Mouse (Mus musculus) forebrain, embryonic 13.5 days (tissue): ENCODE measurements around the gene 2210407C18Rik. TPM values are rescaled to one million over a fixed set of nuclear protein-coding genes. Genes with fewer than 3 reads are reported as not detected.

Experiments
- ATAC-seq: fragments of 200-750 bp; cut with Nextera tagmentation; 2 replicates; pipeline ENCODE4 v1.8.0; 2017
- H3K27ac ChIP-seq: fragments of 300-500 bp; sonication (generic); 2 replicates; pipeline ENCODE4 v1.5.1; 2015; ENCODE audit warnings: inconsistent platforms, mild to moderate bottlenecking, moderate library complexity
- H3K27me3 ChIP-seq: fragments of 300-500 bp; sonication (generic); 2 replicates; pipeline ENCODE4 v1.6.1; 2015; ENCODE audit warnings: mild to moderate bottlenecking, inconsistent platforms
- H3K36me3 ChIP-seq: fragments of 300-500 bp; sonication (generic); 2 replicates; pipeline ENCODE4 v1.6.1; 2015; ENCODE audit warnings: mild to moderate bottlenecking, inconsistent platforms; ENCODE audit not compliant: poor library complexity, severe bottlenecking
- H3K4me1 ChIP-seq: fragments of 300-500 bp; sonication (generic); 2 replicates; pipeline ENCODE4 v1.6.1; 2015; ENCODE audit warnings: inconsistent platforms
- H3K4me2 ChIP-seq: fragments of 300-500 bp; sonication (generic); 2 replicates; pipeline ENCODE4 v1.6.1; 2015; ENCODE audit warnings: inconsistent platforms, mild to moderate bottlenecking, moderate library complexity
- H3K4me3 ChIP-seq: fragments of 300-500 bp; sonication (generic); 2 replicates; pipeline ENCODE4 v1.5.1; 2015; ENCODE audit warnings: mild to moderate bottlenecking, inconsistent platforms
- H3K9ac ChIP-seq: fragments of 300-500 bp; sonication (generic); 2 replicates; pipeline ENCODE4 v1.6.1; 2015; ENCODE audit warnings: mild to moderate bottlenecking, inconsistent platforms
- H3K9me3 ChIP-seq: fragments of 300-500 bp; sonication (generic); replicated peaks from 2 replicates; pipeline ENCODE4 v1.6.1; 2016; ENCODE audit warnings: inconsistent platforms
- WGBS: fragments of 180-500 bp; shearing (Covaris S2); methylation state at CpG from one replicate; pipeline ENCODE4 v1.1.7; 2015; 5-methylcytosine and 5-hydroxymethylcytosine counted together
- polyA plus RNA-seq: library from polyadenylated mRNA; unstranded; fragments of >200 nt; fragmentation: Nextera tagmentation; extraction: Ambion mirVana; gene quantifications from 2 replicates; pipeline ENCODE4 v1.2.1, GENCODE M21; 2015

Gene 2210407C18Rik
- not detected in 2 replicates for polyA plus RNA-seq

GRCm38 (mm10) chr11:58615975-58616374 is at the start of gene 2210407C18Rik:
2210407C18Rik (minus strand) TSS chr11:58616075.
- H3K27ac ChIP-seq, result no peak within 1 kb of the TSS
- H3K27me3 ChIP-seq, result no peaks in the 10 kb centered on the region
- 87% methylated on average over 4 of the region's 4 CpGs for WGBS
- H3K4me3 ChIP-seq, result no peak within 1 kb of the TSS
- no peaks in the 10 kb centered on the region for H3K36me3 ChIP-seq
- no peaks in the 10 kb centered on the region for H3K4me1 ChIP-seq
- H3K4me2 ChIP-seq, result no peak within 1 kb of the TSS
- H3K9ac ChIP-seq, result no peak within 1 kb of the TSS
- ATAC-seq, result no peak
- H3K9me3 ChIP-seq, result no peaks in the 10 kb centered on the region

DNA sequence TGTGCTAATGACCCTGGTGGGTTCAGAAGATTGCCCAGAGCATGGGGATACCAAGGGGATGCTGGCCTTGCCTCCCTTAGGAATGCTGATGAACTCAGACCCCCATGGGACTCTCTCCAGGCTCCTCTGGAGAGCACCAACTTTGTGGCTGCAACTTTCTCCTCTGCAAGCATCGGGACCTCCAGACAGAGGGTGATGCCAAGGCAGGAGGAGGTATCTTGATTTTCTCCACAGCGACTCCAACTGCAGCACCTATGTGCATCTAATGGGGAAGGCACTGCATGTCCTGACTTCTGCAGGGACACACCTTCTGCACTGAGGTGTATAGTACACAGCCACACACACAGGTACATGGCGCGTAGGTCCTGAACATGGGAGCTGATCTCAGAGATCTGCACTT is 42.7 kb upstream of the 2210407C18Rik start, which contains the start of gene Olfr322:
Olfr322 (plus strand) TSS at position 187 of the 400 bp plus-strand sequence.
- WGBS, result 86% methylated on average over 4 of the region's 4 CpGs
- H3K9me3 ChIP-seq, result no peaks in the 10 kb centered on the region
- H3K4me2 ChIP-seq, result no peak within 1 kb of the TSS
- H3K36me3 ChIP-seq, result no peaks in the 10 kb centered on the region
- H3K27me3 ChIP-seq, result no peaks in the 10 kb centered on the region
- no peak for ATAC-seq
- no peak within 1 kb of the TSS for H3K4me3 ChIP-seq
- H3K4me1 ChIP-seq, result no peaks in the 10 kb centered on the region
- H3K27ac ChIP-seq, result no peak within 1 kb of the TSS
- H3K9ac ChIP-seq, result no peak within 1 kb of the TSS

DNA sequence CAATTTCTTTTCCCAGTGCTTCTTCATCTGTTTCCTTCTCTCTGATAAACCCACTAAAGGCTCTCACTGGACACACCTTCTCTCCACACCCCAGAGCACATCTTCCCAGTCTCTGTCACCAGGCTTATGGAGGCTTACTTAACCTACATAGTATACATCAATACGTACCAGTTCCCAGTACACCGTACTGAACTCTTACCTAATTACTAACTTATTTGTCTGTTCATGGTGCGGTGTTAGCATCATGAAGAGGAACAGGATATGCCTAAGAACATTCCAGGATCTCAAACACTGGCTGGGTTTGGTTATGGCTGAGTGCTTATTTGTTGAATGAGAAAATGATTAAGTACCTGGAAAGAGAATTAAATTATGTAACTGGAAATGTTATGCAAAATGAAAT is 39.3 kb upstream of the 2210407C18Rik start:
- WGBS, result 92% methylated on average over 3 of the region's 3 CpGs
- H3K27ac ChIP-seq, result no peak overlapping the region
- H3K9ac ChIP-seq, result no peak overlapping the region
- no peak for ATAC-seq
- H3K9me3 ChIP-seq, result 0 out of 2 replicates have a peak, but pooled peaks cover 3% of the 10 kb centered on the region
- H3K27me3 ChIP-seq, result no peaks in the 10 kb centered on the region
- H3K4me2 ChIP-seq, result no peak overlapping the region
- no peaks in the 10 kb centered on the region for H3K4me1 ChIP-seq
- no peak overlapping the region for H3K4me3 ChIP-seq
- no peaks in the 10 kb centered on the region for H3K36me3 ChIP-seq

- no peak overlapping the region for H3K4me3 ChIP-seq
- H3K36me3 ChIP-seq, result no peaks in the 10 kb centered on the region
- no peaks in the 10 kb centered on the region for H3K9me3 ChIP-seq
- peaks cover 10% of the 10 kb centered on the region for H3K4me1 ChIP-seq
- 36% methylated on average over 6 of the region's 6 CpGs for WGBS
- peaks cover 25% of the 10 kb centered on the region for H3K27me3 ChIP-seq
- no peak overlapping the region for H3K9ac ChIP-seq
- H3K27ac ChIP-seq, result no peak overlapping the region
- no peak for ATAC-seq
- H3K4me2 ChIP-seq, result no peak overlapping the region
Observed at GRCm38 (mm10) chr11:58643350-58643749, 27.5 kb upstream of the 2210407C18Rik start.

GRCm38 (mm10) chr11:58641638-58642358 is 25.9 kb upstream of the 2210407C18Rik start:
- no peaks in the 10 kb centered on the region for H3K36me3 ChIP-seq
- H3K9ac ChIP-seq, result no peak overlapping the region
- H3K27ac ChIP-seq, result no peak overlapping the region
- peaks cover 27% of the 10 kb centered on the region for H3K27me3 ChIP-seq
- WGBS, result 85% methylated on average over 13 of the region's 13 CpGs
- ATAC-seq, result no peak
- no peak overlapping the region for H3K4me3 ChIP-seq
- peaks cover 10% of the 10 kb centered on the region for H3K4me1 ChIP-seq
- no peaks in the 10 kb centered on the region for H3K9me3 ChIP-seq
- no peak overlapping the region for H3K4me2 ChIP-seq

DNA sequence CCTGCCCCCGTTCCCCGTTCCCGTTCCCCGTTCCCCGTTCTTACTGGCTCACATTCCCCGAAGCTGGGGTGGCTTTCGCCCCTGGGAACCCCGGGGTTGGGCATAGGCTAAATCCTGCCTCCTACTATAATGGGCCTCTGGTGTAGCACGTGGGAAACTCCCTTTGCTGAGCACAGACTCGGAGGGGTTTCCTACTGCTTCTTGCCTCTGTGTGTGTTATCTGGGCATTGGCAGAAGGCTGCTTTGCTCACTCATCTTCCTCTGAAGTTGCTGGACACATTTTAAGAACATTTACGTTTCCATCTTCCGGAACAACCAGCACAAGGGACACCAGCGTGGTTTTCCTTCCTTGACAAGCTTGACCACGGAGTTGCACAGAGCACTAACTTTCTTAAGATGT is 25.2 kb upstream of the 2210407C18Rik start:
- Histone ChIP-seq H3K4me1 (peaks cover 10% of the 10 kb centered on the region), H3K36me3 (no peaks in the 10 kb centered on the region), H3K27me3 (peaks cover 27% of the 10 kb centered on the region), H3K27ac (no peak overlapping the region), H3K4me2 (peak overlapping the region; percentile 88), H3K9ac (peak overlapping the region; percentile 5; the same call in 1 of the 2 replicates), H3K9me3 (no peaks in the 10 kb centered on the region), H3K4me3 (peak overlapping the region; percentile 43)
- WGBS, result 28% methylated on average over 14 of the region's 14 CpGs
- ATAC-seq, result no peak

DNA sequence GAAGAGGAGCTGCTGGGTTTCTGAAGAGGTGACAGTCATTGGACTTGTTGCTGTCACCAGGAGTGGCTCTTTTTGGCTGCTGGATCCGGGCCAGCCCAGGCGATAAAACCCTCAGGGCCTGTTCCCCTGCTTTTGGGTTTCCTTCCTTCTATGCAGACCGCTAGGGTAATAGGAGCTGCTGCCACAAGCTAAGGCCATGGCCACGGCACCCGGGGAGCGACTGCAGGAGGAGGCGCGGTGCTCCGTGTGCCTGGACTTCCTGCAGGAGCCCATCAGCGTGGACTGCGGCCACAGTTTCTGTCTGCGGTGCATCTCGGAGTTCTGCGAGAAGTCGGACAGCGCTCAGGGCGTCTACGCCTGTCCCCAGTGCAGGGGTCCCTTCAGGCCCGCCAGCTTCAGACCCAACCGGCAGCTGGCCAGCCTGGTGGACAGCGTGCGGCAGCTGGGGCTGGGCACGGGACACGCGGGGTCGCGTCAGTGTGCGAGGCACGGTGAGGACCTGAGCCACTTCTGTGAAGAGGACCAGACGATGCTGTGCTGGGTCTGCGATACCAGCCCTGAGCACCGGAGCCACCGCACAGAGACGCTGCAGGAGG is 24.5 kb upstream of the 2210407C18Rik start, which contains the start of gene Trim58:
Trim58 (plus strand) TSS at position 194 of the 596 bp plus-strand sequence.
- peaks cover 10% of the 10 kb centered on the region for H3K4me1 ChIP-seq
- H3K27me3 ChIP-seq, result peaks cover 27% of the 10 kb centered on the region
- 2% methylated on average over 34 of the region's 34 CpGs for WGBS
- 0 out of 2 replicates have a peak, but pooled peaks have one; percentile 33 for ATAC-seq
- no peaks in the 10 kb centered on the region for H3K36me3 ChIP-seq
- H3K27ac ChIP-seq, result no peak within 1 kb of the TSS
- peak within 1 kb of the TSS; percentile 43 for H3K4me3 ChIP-seq
- H3K9ac ChIP-seq, result peak within 1 kb of the TSS; percentile 62
- H3K9me3 ChIP-seq, result no peaks in the 10 kb centered on the region
- peak within 1 kb of the TSS; percentile 88 for H3K4me2 ChIP-seq

GRCm38 (mm10) chr11:58638176-58638701 is 22.4 kb upstream of the 2210407C18Rik start:
- Histone ChIP-seq H3K4me3 (no peak overlapping the region), H3K27me3 (peaks cover 27% of the 10 kb centered on the region), H3K36me3 (no peaks in the 10 kb centered on the region), H3K9ac (no peak overlapping the region), H3K4me1 (peaks cover 10% of the 10 kb centered on the region), H3K9me3 (no peaks in the 10 kb centered on the region), H3K27ac (no peak overlapping the region), H3K4me2 (no peak overlapping the region)
- 78% methylated on average over 7 of the region's 7 CpGs for WGBS
- no peak for ATAC-seq

DNA sequence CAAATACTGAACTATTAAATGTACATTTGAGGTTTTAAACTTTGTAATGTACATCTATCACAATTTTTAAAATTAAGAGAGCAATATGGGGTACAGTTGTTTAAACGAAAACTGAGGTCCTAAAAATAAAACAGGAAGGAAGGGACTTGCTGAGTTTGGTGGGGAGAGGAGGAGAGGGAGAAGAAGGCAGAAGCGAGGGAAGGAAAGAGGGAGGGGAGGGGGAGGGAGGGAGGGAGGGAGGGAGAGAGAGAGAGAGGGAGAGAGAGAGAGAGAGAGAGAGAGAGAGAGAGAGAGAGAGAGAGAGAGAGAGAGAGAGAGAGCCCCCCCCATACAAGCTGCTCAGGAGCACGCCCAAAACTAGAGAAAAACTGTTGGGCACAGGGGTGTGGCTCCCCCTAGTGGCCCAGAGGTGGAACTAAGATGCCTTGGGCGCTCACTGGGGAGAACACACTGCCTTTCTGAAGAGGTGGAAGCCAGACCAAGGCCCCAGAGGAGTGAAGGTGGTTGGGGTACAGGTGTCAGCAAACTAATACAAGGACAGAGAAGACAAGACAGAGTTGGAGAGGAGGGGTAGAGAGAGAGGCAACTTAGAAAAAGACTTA is 20.6 kb upstream of the 2210407C18Rik start:
- Histone ChIP-seq H3K4me1 (peaks cover 10% of the 10 kb centered on the region), H3K27me3 (peaks cover 20% of the 10 kb centered on the region), H3K36me3 (no peaks in the 10 kb centered on the region), H3K4me2 (no peak overlapping the region), H3K27ac (no peak overlapping the region), H3K9me3 (no peaks in the 10 kb centered on the region), H3K4me3 (no peak overlapping the region), H3K9ac (no peak overlapping the region)
- WGBS, result 27% methylated on average over 3 of the region's 4 CpGs
- no peak for ATAC-seq

DNA sequence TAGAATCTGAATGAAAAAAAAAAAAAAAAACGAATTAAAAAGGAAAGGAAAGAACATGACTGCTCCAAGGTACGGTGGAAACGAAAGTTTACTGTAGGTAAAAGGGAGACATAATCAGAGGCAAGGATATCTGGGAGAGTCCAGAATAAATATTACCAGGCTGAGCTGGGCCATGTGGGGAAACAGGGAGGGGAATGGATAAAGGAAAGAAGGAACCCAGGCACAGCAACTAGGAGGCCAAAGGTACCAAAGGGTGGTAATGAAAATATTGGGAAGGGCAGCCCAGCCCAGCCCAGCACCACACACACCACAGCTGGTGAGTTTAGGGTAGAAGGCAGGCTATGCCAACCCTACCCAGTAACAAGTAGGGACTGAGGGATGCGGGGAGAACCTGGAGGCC is 19.0 kb upstream of the 2210407C18Rik start:
- Histone ChIP-seq H3K4me1 (no peaks in the 10 kb centered on the region), H3K36me3 (no peaks in the 10 kb centered on the region), H3K27ac (no peak overlapping the region), H3K9ac (no peak overlapping the region), H3K9me3 (no peaks in the 10 kb centered on the region), H3K4me2 (no peak overlapping the region), H3K4me3 (no peak overlapping the region), H3K27me3 (peaks cover 7% of the 10 kb centered on the region; the same call in 1 of the 2 replicates)
- WGBS, result 68% methylated on average over 4 of the region's 4 CpGs
- ATAC-seq, result no peak

GRCm38 (mm10) chr11:58630401-58630800 is 14.5 kb upstream of the 2210407C18Rik start, which contains the start of gene Olfr323:
Olfr323 (minus strand) TSS chr11:58630501.
- Histone ChIP-seq H3K36me3 (no peaks in the 10 kb centered on the region), H3K9ac (no peak within 1 kb of the TSS), H3K4me3 (no peak within 1 kb of the TSS), H3K27ac (no peak within 1 kb of the TSS), H3K4me1 (no peaks in the 10 kb centered on the region), H3K9me3 (no peaks in the 10 kb centered on the region), H3K4me2 (no peak within 1 kb of the TSS), H3K27me3 (no peaks in the 10 kb centered on the region)
- no peak for ATAC-seq
- 81% methylated on average over 5 of the region's 5 CpGs for WGBS

DNA sequence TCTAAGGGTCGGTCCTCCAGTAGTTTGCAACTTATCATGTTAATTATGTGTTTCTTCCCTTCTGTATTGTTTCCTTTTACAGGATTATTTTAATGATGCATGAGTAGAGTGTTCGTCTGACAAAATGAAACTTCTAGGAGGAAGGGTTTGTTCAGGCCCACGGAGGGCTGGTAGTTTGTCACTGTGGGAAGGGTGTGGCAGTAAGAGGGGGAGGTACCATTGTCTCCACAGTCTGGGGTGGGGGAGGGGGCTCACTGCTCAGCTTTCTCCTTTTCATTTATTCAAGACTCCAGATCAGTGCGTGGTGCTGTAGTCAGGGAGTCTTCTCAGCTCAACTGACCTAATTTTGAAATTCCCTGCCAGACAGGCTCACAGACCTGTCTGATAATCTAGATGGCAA is 10.3 kb upstream of the 2210407C18Rik start:
- no peaks in the 10 kb centered on the region for H3K27me3 ChIP-seq
- no peak overlapping the region for H3K9ac ChIP-seq
- 53% methylated on average over 4 of the region's 4 CpGs for WGBS
- H3K4me2 ChIP-seq, result no peak overlapping the region
- H3K4me3 ChIP-seq, result no peak overlapping the region
- no peak overlapping the region for H3K27ac ChIP-seq
- H3K4me1 ChIP-seq, result no peaks in the 10 kb centered on the region
- no peaks in the 10 kb centered on the region for H3K9me3 ChIP-seq
- no peak for ATAC-seq
- no peaks in the 10 kb centered on the region for H3K36me3 ChIP-seq
